8 mouse cellular contexts compared by ENCODE assay signal in genomic region chr2:75964972-75965371, GRCm38 (mm10). TPM values are rescaled to one million over a fixed set of nuclear protein-coding genes. Genes with fewer than 3 reads are reported as not detected.
DNase-seq lines count a peak whose midpoint lies in the region; ATAC-seq and TF ChIP-seq lines count a peak whose summit lies in the region.

No protein-coding gene starts in this region.

- H3K4me3 ChIP-seq in E14TG2a.4 (replicated peaks; ENCODE audit: low read length), result no peak overlapping the region
- peak overlapping the region; percentile 39 for H3K4me3 ChIP-seq in brown adipose tissue, adult 24 weeks (ENCODE audit: insufficient read depth, low read depth, low read length)
- H3K4me3 ChIP-seq in forebrain, embryonic 12.5 days (replicated peaks), result no peak overlapping the region
- H3K4me3 ChIP-seq in liver, embryonic 14.5 days (ENCODE audit: insufficient read depth in 1 of 2, low read depth in 2 of 2, low read length in 2 of 2), result peak overlapping the region in 1 of 2 experiments; percentile 34; a peak in 1 of 4 replicates

- 31% methylated on average over 5 of the region's 5 CpGs for WGBS in forebrain, embryonic 12.5 days
- WGBS in liver, embryonic 14.5 days (ENCODE audit: insufficient replicate concordance), result 12% methylated on average over 5 of the region's 5 CpGs

- no peaks in the 10 kb centered on the region; the same call in 1 of the 2 replicates for H3K27me3 ChIP-seq in E14TG2a.4 (ENCODE audit: insufficient read depth, low read length)
- H3K27me3 ChIP-seq in forebrain, embryonic 12.5 days, result peaks cover 5% of the 10 kb centered on the region; the same call in 1 of the 2 replicates
- no peaks in the 10 kb centered on the region for H3K27me3 ChIP-seq in liver, embryonic 14.5 days (ENCODE audit: control insufficient read depth, insufficient read depth, low read length)

- no peaks in the 10 kb centered on the region for H3K9me3 ChIP-seq in E14TG2a.4 (ENCODE audit: low read length)
- H3K9me3 ChIP-seq in forebrain, embryonic 12.5 days, result no peaks in the 10 kb centered on the region
- H3K9me3 ChIP-seq in liver, embryonic 14.5 days (ENCODE audit: control insufficient read depth, low read length), result no peaks in the 10 kb centered on the region

- peak; percentile 48 for TF ChIP-seq CTCF in E14TG2a.4 (conservative IDR thresholded peaks at IDR 0.05; ENCODE audit: low read length)
- peak; percentile 50; the same call in 1 of the 2 replicates for TF ChIP-seq CTCF in liver, embryonic 14.5 days (IDR thresholded peaks at IDR 0.05; ENCODE audit: low read depth)

- H3K4me2 ChIP-seq in forebrain, embryonic 12.5 days, result peak overlapping the region; percentile 31
- peak overlapping the region; percentile 57 for H3K4me2 ChIP-seq in liver, embryonic 14.5 days (ENCODE audit: low read depth)

- H3K9ac ChIP-seq in forebrain, embryonic 12.5 days, result no peak overlapping the region
- H3K9ac ChIP-seq in liver, embryonic 14.5 days (replicated peaks), result no peak overlapping the region; the same call in 1 of the 2 replicates

- H3K36me3 ChIP-seq in E14TG2a.4 (ENCODE audit: insufficient read depth, low read length), result no peaks in the 10 kb centered on the region
- H3K36me3 ChIP-seq in forebrain, embryonic 12.5 days (replicated peaks), result no peaks in the 10 kb centered on the region
- H3K36me3 ChIP-seq in liver, embryonic 14.5 days (replicated peaks; ENCODE audit: control insufficient read depth, insufficient read depth, low read depth), result no peaks in the 10 kb centered on the region

- peaks cover 44% of the 10 kb centered on the region for H3K4me1 ChIP-seq in E14TG2a.4 (replicated peaks; ENCODE audit: low read depth, low read length)
- peaks cover 3% of the 10 kb centered on the region; the same call in 1 of the 2 replicates for H3K4me1 ChIP-seq in brown adipose tissue, adult 24 weeks (ENCODE audit: control insufficient read depth, insufficient read depth, insufficient read length, low read length)
- H3K4me1 ChIP-seq in forebrain, embryonic 12.5 days, result peaks cover 24% of the 10 kb centered on the region
- H3K4me1 ChIP-seq in liver, embryonic 14.5 days (replicated peaks; ENCODE audit: control insufficient read depth in 2 of 2, insufficient read depth in 2 of 2, low read length in 1 of 2), result peaks cover 0 to 8% of the 10 kb centered on the region in 2 experiments; a peak in 2 of 4 replicates

- H3K27ac ChIP-seq in brown adipose tissue, adult 24 weeks (replicated peaks; ENCODE audit: low read depth, low read length), result no peak overlapping the region
- no peak overlapping the region for H3K27ac ChIP-seq in forebrain, embryonic 12.5 days
- no peak overlapping the region for H3K27ac ChIP-seq in liver, embryonic 14.5 days

- peak; percentile 77 to 84 for DNase-seq in heart, postnatal 10 days
- DNase-seq in kidney, postnatal 36 days, result peak; percentile 63 to 64
- DNase-seq in liver, embryonic 14.5 days (ENCODE audit: low read depth in 3 of 3, low spot score in 3 of 3), result peak in 2 of 3 experiments; percentile 17 to 37
- peak; percentile 28 to 42 for DNase-seq in natural killer cell, adult 2 months (ENCODE audit: low spot score in 2 of 2)
- peak; percentile 74 for DNase-seq in thymus, postnatal 0 days (ENCODE audit: low spot score)

- no peak for TF ChIP-seq EP300 in liver, embryonic 14.5 days (IDR thresholded peaks at IDR 0.05; ENCODE audit: low read depth)

- intact Hi-C loops in heart, postnatal 10 days (cut with DNase I), result loop anchor here (1.0 to 10.0 kb wide), 4 partner anchors 82 to 362 kb away; no protein-coding TSS in a partner anchor

- ATAC-seq in forebrain, embryonic 12.5 days (ENCODE audit: low FRiP score), result no peak
- no peak for ATAC-seq in liver, embryonic 14.5 days (ENCODE audit: insufficient read depth)

RNA-seq across cellular contexts. Expression of gene Ttc30a2, which starts 13.0 kb away (rescaled TPM):
- polyA plus RNA-seq in brown adipose tissue, adult 24 weeks (2012; ENCODE audit: insufficient read depth, insufficient read length, missing spikeins), result not detected in 2 replicates
- 0.46 and 0.50 TPM in 2 replicates for polyA plus RNA-seq in forebrain, embryonic 12.5 days (2016; fragmentation: Nextera tagmentation; extraction: Ambion mirVana)
- 1 to 10 TPM; 1.0 to 1.6 TPM for total RNA-seq in heart, postnatal 10 days (2021)
- polyA plus RNA-seq in liver, embryonic 14.5 days (2012; rRNA removed), result 0.05 and 0.09 TPM in 2 replicates
- polyA plus RNA-seq in liver, embryonic 14.5 days (2014; fragmentation: Nextera tagmentation; extraction: Ambion mirVana), result 0.05 and 0.11 TPM in 2 replicates
- polyA plus RNA-seq in thymus, postnatal 0 days (2015; fragmentation: Nextera tagmentation; extraction: Ambion mirVana), result 0.22 and 0.34 TPM in 2 replicates

RNA-seq across cellular contexts. Expression of gene Ttc30a1, which starts 16.8 kb away (rescaled TPM):
- polyA plus RNA-seq in brown adipose tissue, adult 24 weeks (2012; ENCODE audit: insufficient read depth, insufficient read length, missing spikeins), result 1.5 TPM in 1 of 2 replicates, not detected in the other
- polyA plus RNA-seq in forebrain, embryonic 12.5 days (2016; fragmentation: Nextera tagmentation; extraction: Ambion mirVana), result 8.9 and 10.0 TPM in 2 replicates
- 1 to 10 TPM; 2.7 to 3.6 TPM for total RNA-seq in heart, postnatal 10 days (2021)
- 0.83 and 1.0 TPM in 2 replicates for polyA plus RNA-seq in liver, embryonic 14.5 days (2012; rRNA removed)
- 1.1 and 1.4 TPM in 2 replicates for polyA plus RNA-seq in liver, embryonic 14.5 days (2014; fragmentation: Nextera tagmentation; extraction: Ambion mirVana)
- 4.1 and 4.7 TPM in 2 replicates for polyA plus RNA-seq in thymus, postnatal 0 days (2015; fragmentation: Nextera tagmentation; extraction: Ambion mirVana)

RNA-seq across cellular contexts. Expression of gene Ttc30b, which starts 26.6 kb away (rescaled TPM):
- polyA plus RNA-seq in brown adipose tissue, adult 24 weeks (2012; ENCODE audit: insufficient read depth, insufficient read length, missing spikeins), result 11.9 and 20.1 TPM in 2 replicates
- polyA plus RNA-seq in forebrain, embryonic 12.5 days (2016; fragmentation: Nextera tagmentation; extraction: Ambion mirVana), result 7.5 and 7.8 TPM in 2 replicates
- 10 to 100 TPM; 13.6 to 14.9 TPM for total RNA-seq in heart, postnatal 10 days (2021)
- 0.56 and 0.58 TPM in 2 replicates for polyA plus RNA-seq in liver, embryonic 14.5 days (2012; rRNA removed)
- polyA plus RNA-seq in liver, embryonic 14.5 days (2014; fragmentation: Nextera tagmentation; extraction: Ambion mirVana), result 0.69 and 1.0 TPM in 2 replicates
- 4.2 and 5.5 TPM in 2 replicates for polyA plus RNA-seq in thymus, postnatal 0 days (2015; fragmentation: Nextera tagmentation; extraction: Ambion mirVana)

Comparison
In these comparisons a context has a peak if more than half of its experiments do, and no peak if none do; other contexts are left out.
1. DNase-seq: peak in every context shown above with its lines; median percentile 80 in heart, postnatal 10 days; 74 in thymus, postnatal 0 days; 64 in kidney, postnatal 36 days; 35 in natural killer cell, adult 2 months; 27 in liver, embryonic 14.5 days.